Mouse (Mus musculus) brain, embryonic 14.5 days (tissue): ENCODE measurements around the gene Sh3bp1. TPM values are rescaled to one million over a fixed set of nuclear protein-coding genes. Genes with fewer than 3 reads are reported as not detected.

Experiments
- DNase-seq: peaks from one replicate; pipeline ENCODE4 v3.0.0-alpha.2; 2011; ENCODE audit warnings: low read depth
- CTCF ChIP-seq: fragments of 200-500 bp; IDR thresholded peaks from 2 replicates; pipeline ENCODE4 v1.5.1; 2012; ENCODE audit warnings: inconsistent platforms, mild to moderate bottlenecking, moderate library complexity, borderline replicate concordance; ENCODE audit not compliant: insufficient read depth, insufficient read length; ENCODE audit errors: extremely low read depth
- POLR2A ChIP-seq: fragments of 200-500 bp; IDR thresholded peaks from 2 replicates; pipeline ENCODE4 v1.6.1; 2012; ENCODE audit warnings: mild to moderate bottlenecking, inconsistent platforms, borderline replicate concordance; ENCODE audit not compliant: poor library complexity, insufficient read depth, insufficient read length, severe bottlenecking; ENCODE audit errors: extremely low read depth
- polyA plus RNA-seq: library from polyadenylated mRNA; depleted of rRNA; stranded (reverse); fragments of >200 nt; gene quantifications from 2 replicates; pipeline ENCODE4 v1.2.3, GENCODE M21; 2012

Gene Sh3bp1
- polyA plus RNA-seq, 1 experiment = 14.3 TPM

GRCm38 (mm10) chr15:78922700-78923099 is 23.1 kb downstream of the Sh3bp1 start:
- TF ChIP-seq POLR2A (no peak), CTCF (no peak)
- DNase-seq = no peak

- DNase-seq = no peak
- TF ChIP-seq CTCF (no peak), POLR2A (no peak)
Measured at GRCm38 (mm10) chr15:78923585-78923984, 24.0 kb downstream of the Sh3bp1 start.

GRCm38 (mm10) chr15:78925129-78925528 is 25.6 kb downstream of the Sh3bp1 start:
- no peak for DNase-seq
- no peak for TF ChIP-seq POLR2A

GRCm38 (mm10) chr15:78926021-78926919 is 26.7 kb downstream of the Sh3bp1 start, which contains the start of gene Lgals1:
Gene Lgals1, plus strand, starts transcription at chr15:78926725.
- peak; percentile 80 for DNase-seq
- peak; percentile 19; the same call in 1 of the 2 replicates for TF ChIP-seq POLR2A
- no peak for TF ChIP-seq CTCF

GRCm38 (mm10) chr15:78927021-78927787 is 27.6 kb downstream of the Sh3bp1 start:
- no peak for DNase-seq
- TF ChIP-seq CTCF (no peak), POLR2A (no peak)

GRCm38 (mm10) chr15:78927788-78928457 is 28.4 kb downstream of the Sh3bp1 start:
- DNase-seq = peak; percentile 86
- TF ChIP-seq CTCF (no peak), POLR2A (no peak)

- DNase-seq = no peak
- TF ChIP-seq POLR2A = no peak
- TF ChIP-seq CTCF = no peak
Measured at GRCm38 (mm10) chr15:78928539-78928938, 29.0 kb downstream of the Sh3bp1 start.

DNA sequence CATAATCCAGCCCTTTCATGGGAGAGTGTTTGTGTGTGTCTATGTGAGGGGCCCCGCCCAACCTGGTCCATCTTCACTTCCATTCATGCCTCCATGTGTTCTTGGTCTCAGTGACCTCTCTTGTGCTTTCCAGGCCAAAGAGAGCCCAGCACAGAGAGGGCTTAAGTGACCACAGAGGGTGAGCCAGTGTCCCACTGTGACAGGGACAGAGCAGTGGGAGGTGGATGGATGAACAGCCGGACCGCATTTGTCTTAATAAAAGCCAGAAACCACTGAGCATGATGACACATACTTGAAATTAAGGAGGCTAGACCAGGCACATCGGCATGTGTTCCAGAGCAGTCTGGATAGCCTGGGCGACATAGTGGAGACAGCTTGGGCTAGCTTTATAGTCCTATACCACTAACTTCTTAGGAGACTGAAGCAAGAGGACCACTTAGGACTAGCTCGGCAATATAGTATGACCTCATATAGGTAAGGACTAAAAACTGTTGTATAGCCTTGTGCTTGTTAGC is 30.7 kb downstream of the Sh3bp1 start:
- no peak for DNase-seq
- no peak for TF ChIP-seq CTCF
- no peak for TF ChIP-seq POLR2A

- TF ChIP-seq CTCF = no peak
- TF ChIP-seq POLR2A = no peak
- DNase-seq = no peak
Measured at GRCm38 (mm10) chr15:78930801-78931426, 31.3 kb downstream of the Sh3bp1 start.

DNA sequence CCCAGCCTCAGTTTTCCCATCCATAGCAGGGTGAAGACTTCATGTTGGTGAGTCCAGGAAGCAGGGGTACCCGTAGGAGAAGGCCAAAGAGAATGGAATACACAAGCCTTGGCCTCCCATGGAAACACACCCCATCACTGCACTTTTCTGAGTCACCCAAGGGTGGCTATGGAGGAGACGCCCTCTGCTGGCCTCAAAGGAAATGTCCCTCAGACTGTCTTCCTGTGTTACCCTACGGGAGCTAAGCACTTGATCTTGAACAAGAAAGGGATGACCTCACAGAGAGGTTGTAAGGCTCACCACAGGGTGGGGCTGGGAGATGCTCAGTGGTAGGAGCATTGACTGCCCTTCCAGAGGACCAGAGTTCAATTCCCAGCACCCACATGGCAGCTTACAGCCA is 32.0 kb downstream of the Sh3bp1 start:
- no peak for DNase-seq
- TF ChIP-seq POLR2A = no peak
- peak; percentile 54; the same call in 1 of the 2 replicates for TF ChIP-seq CTCF

DNA sequence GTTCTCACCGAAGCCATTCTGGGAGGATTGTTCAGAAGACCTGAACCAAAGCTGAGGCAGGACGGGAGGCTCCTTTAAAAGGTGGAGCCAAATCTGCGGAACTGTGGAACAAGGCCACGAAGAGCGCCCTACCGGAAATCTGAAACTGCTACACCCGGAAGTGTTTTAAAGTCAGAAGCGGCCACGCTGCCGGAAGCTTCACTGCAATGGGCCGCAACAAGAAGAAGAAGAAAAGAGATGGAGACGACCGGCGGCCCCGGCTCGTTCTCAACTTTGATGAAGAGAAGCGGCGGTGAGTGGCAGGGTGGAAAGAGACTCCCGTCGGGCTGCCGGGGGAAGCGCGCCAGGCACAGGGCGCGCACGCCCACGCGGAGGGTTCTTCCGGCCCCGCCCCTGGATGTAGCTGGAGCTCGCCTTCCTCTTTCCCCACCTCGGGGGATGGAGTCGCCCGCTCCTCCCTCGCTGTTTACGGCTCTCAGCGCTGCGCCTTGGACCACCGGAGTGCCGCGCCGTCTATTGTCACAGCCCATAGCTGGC is 35.3 kb downstream of the Sh3bp1 start, which contains the start of gene Nol12:
Nol12 (plus strand) TSS at position 150 of the 537 bp plus-strand sequence.
- peak; percentile 97 for DNase-seq
- TF ChIP-seq POLR2A = peak; percentile 43; the same call in 1 of the 2 replicates
- peak; percentile 36; the same call in 1 of the 2 replicates for TF ChIP-seq CTCF
